ENCODE assay signal across 8 mouse cellular contexts in genomic region chr10:42579475-42580130, GRCm38 (mm10). TPM values are rescaled to one million over a fixed set of nuclear protein-coding genes. Genes with fewer than 3 reads are reported as not detected.
A peak's percentile ranks its signal among the peaks of the same experiment; 100 is the strongest.
DNase-seq lines count a peak whose midpoint lies in the region; ATAC-seq and TF ChIP-seq lines count a peak whose summit lies in the region.

No protein-coding gene starts in this region.

- peak; percentile 32; the same call in 1 of the 2 replicates for ATAC-seq in embryonic facial prominence, embryonic 12.5 days (ENCODE audit: insufficient number of reproducible peaks, insufficient read depth, low FRiP score, low TSS enrichment)
- 0 out of 2 replicates have a peak, but pooled peaks have one; percentile 48 for ATAC-seq in intestine, embryonic 14.5 days (replicated peaks; ENCODE audit: low FRiP score, low TSS enrichment, low read depth)
- no peak for ATAC-seq in neural tube, embryonic 15.5 days (ENCODE audit: low FRiP score)
- no peak for ATAC-seq in monocyte, adult 5-6 weeks (replicated peaks; ENCODE audit: insufficient number of reproducible peaks, low FRiP score, low TSS enrichment, poor library complexity, severe bottlenecking)
- ATAC-seq in erythroid progenitor cell, adult 5-6 weeks (replicated peaks; ENCODE audit: low FRiP score, poor library complexity, severe bottlenecking) = no peak

- intact Hi-C loops in left cerebral cortex, adult 2 months (cut with DNase I) = loop anchor here (5.0 kb wide), 2 partner anchors 162 to 283 kb away; partner anchors contain the start of gene Scml4
- intact Hi-C loops in left cerebral cortex, postnatal 36 days (cut with DNase I) = loop anchor here (5.0 kb wide), 1 partner anchor 77 kb away; the partner anchor contains the start of gene Snx3
- intact Hi-C loops in left cerebral cortex, postnatal 14 days (cut with DNase I) = loop anchor here (5.0 kb wide), 1 partner anchor 162 kb away; no protein-coding TSS in a partner anchor

- peak overlapping the region; percentile 23 for H3K4me3 ChIP-seq in left cerebral cortex, adult 2 months
- H3K4me3 ChIP-seq in embryonic facial prominence, embryonic 12.5 days = peak overlapping the region; percentile 20; the same call in 1 of the 2 replicates
- H3K4me3 ChIP-seq in intestine, embryonic 14.5 days (ENCODE audit: low read depth, low read length) = no peak overlapping the region
- H3K4me3 ChIP-seq in neural tube, embryonic 15.5 days (replicated peaks) = no peak overlapping the region

- peak overlapping the region; percentile 35 for H3K4me2 ChIP-seq in embryonic facial prominence, embryonic 12.5 days (replicated peaks)
- H3K4me2 ChIP-seq in intestine, embryonic 14.5 days (ENCODE audit: low read length) = no peak overlapping the region
- 0 out of 2 replicates have a peak overlapping the region, but pooled peaks have one; percentile 7 for H3K4me2 ChIP-seq in neural tube, embryonic 15.5 days

- WGBS in embryonic facial prominence, embryonic 12.5 days = under 1% methylated on average over 41 of the region's 41 CpGs
- under 1% methylated on average over 36 of the region's 41 CpGs for WGBS in intestine, embryonic 14.5 days
- under 1% methylated on average over 41 of the region's 41 CpGs for WGBS in neural tube, embryonic 15.5 days

- no peak overlapping the region for H3K9ac ChIP-seq in embryonic facial prominence, embryonic 12.5 days
- H3K9ac ChIP-seq in intestine, embryonic 14.5 days (ENCODE audit: low read length) = no peak overlapping the region
- H3K9ac ChIP-seq in neural tube, embryonic 15.5 days (replicated peaks) = no peak overlapping the region

- H3K27me3 ChIP-seq in embryonic facial prominence, embryonic 12.5 days = peaks cover 90% of the 10 kb centered on the region
- H3K27me3 ChIP-seq in intestine, embryonic 14.5 days (replicated peaks; ENCODE audit: control insufficient read depth, insufficient read depth, low read length) = peaks cover 100% of the 10 kb centered on the region
- peaks cover 95% of the 10 kb centered on the region for H3K27me3 ChIP-seq in neural tube, embryonic 15.5 days (replicated peaks)

- TF ChIP-seq CTCF in left cerebral cortex, adult 2 months (IDR thresholded peaks at IDR 0.05) = no peak

- H3K27ac ChIP-seq in left cerebral cortex, adult 2 months = peak overlapping the region; percentile 3; the same call in 1 of the 2 replicates
- no peak overlapping the region for H3K27ac ChIP-seq in embryonic facial prominence, embryonic 12.5 days
- H3K27ac ChIP-seq in intestine, embryonic 14.5 days (ENCODE audit: low read depth) = no peak overlapping the region
- no peak overlapping the region for H3K27ac ChIP-seq in neural tube, embryonic 15.5 days (replicated peaks)

- peaks cover 15% of the 10 kb centered on the region; the same call in 1 of the 2 replicates for H3K4me1 ChIP-seq in embryonic facial prominence, embryonic 12.5 days
- no peaks in the 10 kb centered on the region for H3K4me1 ChIP-seq in intestine, embryonic 14.5 days (replicated peaks; ENCODE audit: control insufficient read depth, insufficient read depth, low read length)
- H3K4me1 ChIP-seq in neural tube, embryonic 15.5 days = peaks cover 27% of the 10 kb centered on the region

- no peak for DNase-seq in left cerebral cortex, adult 2 months (ENCODE audit: extremely low spot score in 1 of 2, low spot score in 2 of 2)
- DNase-seq in left cerebral cortex, postnatal 36 days (ENCODE audit: low spot score in 2 of 2) = no peak
- no peak for DNase-seq in intestine, embryonic 14.5 days (ENCODE audit: low spot score)
- no peak for DNase-seq in left cerebral cortex, postnatal 14 days (ENCODE audit: low spot score in 2 of 2)

- H3K36me3 ChIP-seq in embryonic facial prominence, embryonic 12.5 days = no peaks in the 10 kb centered on the region; the same call in 1 of the 2 replicates
- H3K36me3 ChIP-seq in intestine, embryonic 14.5 days (ENCODE audit: control insufficient read depth, insufficient read depth, low read length) = no peaks in the 10 kb centered on the region
- no peaks in the 10 kb centered on the region for H3K36me3 ChIP-seq in neural tube, embryonic 15.5 days

- no peaks in the 10 kb centered on the region for H3K9me3 ChIP-seq in embryonic facial prominence, embryonic 12.5 days
- no peaks in the 10 kb centered on the region for H3K9me3 ChIP-seq in intestine, embryonic 14.5 days (ENCODE audit: control insufficient read depth, low read length)
- no peaks in the 10 kb centered on the region for H3K9me3 ChIP-seq in neural tube, embryonic 15.5 days (replicated peaks)

RNA-seq across cellular contexts. Expression of gene Nr2e1, which starts 3.8 kb away (rescaled TPM):
- 10 to 100 TPM; 10.9 to 14.1 TPM for total RNA-seq in left cerebral cortex, adult 2 months (2021)
- 10 to 100 TPM; 12.1 to 12.9 TPM for total RNA-seq in left cerebral cortex, postnatal 36 days (2021)
- polyA plus RNA-seq in embryonic facial prominence, embryonic 12.5 days (2016; fragmentation: Nextera tagmentation; extraction: Ambion mirVana) = 5.8 and 6.6 TPM in 2 replicates
- polyA plus RNA-seq in intestine, embryonic 14.5 days (2014; fragmentation: Nextera tagmentation; extraction: Ambion mirVana) = not detected in 2 replicates
- polyA plus RNA-seq in neural tube, embryonic 15.5 days (2015; fragmentation: Nextera tagmentation; extraction: Ambion mirVana) = not detected in 2 replicates
- not detected in 3 replicates for total RNA-seq in monocyte, adult 5-6 weeks (2017)
- 10 to 100 TPM; 11.0 to 13.8 TPM for total RNA-seq in left cerebral cortex, postnatal 14 days (2021)
- total RNA-seq in erythroid progenitor cell, adult 5-6 weeks (2015; ENCODE audit: low replicate concordance) = not detected in 2 replicates
- not detected in 2 replicates for total RNA-seq in erythroid progenitor cell, adult 5-6 weeks (2017; ENCODE audit: low replicate concordance)

RNA-seq across cellular contexts. Expression of gene Ostm1, which starts 4.0 kb away (rescaled TPM):
- 10 to 100 TPM; 47.0 to 52.3 TPM for total RNA-seq in left cerebral cortex, adult 2 months (2021)
- 10 to 100 TPM; 47.1 to 55.2 TPM for total RNA-seq in left cerebral cortex, postnatal 36 days (2021)
- 13.6 and 14.1 TPM in 2 replicates for polyA plus RNA-seq in embryonic facial prominence, embryonic 12.5 days (2016; fragmentation: Nextera tagmentation; extraction: Ambion mirVana)
- polyA plus RNA-seq in intestine, embryonic 14.5 days (2014; fragmentation: Nextera tagmentation; extraction: Ambion mirVana) = 13.0 and 13.7 TPM in 2 replicates
- 33.7 and 36.1 TPM in 2 replicates for polyA plus RNA-seq in neural tube, embryonic 15.5 days (2015; fragmentation: Nextera tagmentation; extraction: Ambion mirVana)
- total RNA-seq in monocyte, adult 5-6 weeks (2017) = 73.5 to 79.9 TPM (median 79.6 TPM) in 3 replicates
- 10 to 100 TPM; 46.8 to 48.8 TPM for total RNA-seq in left cerebral cortex, postnatal 14 days (2021)
- 7.9 and 15.5 TPM in 2 replicates for total RNA-seq in erythroid progenitor cell, adult 5-6 weeks (2015; ENCODE audit: low replicate concordance)
- total RNA-seq in erythroid progenitor cell, adult 5-6 weeks (2017; ENCODE audit: low replicate concordance) = 18.5 and 22.8 TPM in 2 replicates

Comparison
In these comparisons a context has a peak if more than half of its experiments do, and no peak if none do; other contexts are left out.
1. H3K4me3 ChIP-seq: peak in left cerebral cortex, adult 2 months (single experiment) and embryonic facial prominence, embryonic 12.5 days (single experiment); none in intestine, embryonic 14.5 days (single experiment) and neural tube, embryonic 15.5 days (single experiment).
2. ATAC-seq: peak in embryonic facial prominence, embryonic 12.5 days (single experiment) and intestine, embryonic 14.5 days (single experiment); none in neural tube, embryonic 15.5 days (single experiment), monocyte, adult 5-6 weeks (single experiment) and erythroid progenitor cell, adult 5-6 weeks (single experiment).
3. RNA of gene Nr2e1, which starts 3.8 kb away (total RNA-seq): 10.9 to 14.1 TPM in left cerebral cortex, adult 2 months, 11.0 to 13.8 TPM in left cerebral cortex, postnatal 14 days and 12.1 to 12.9 TPM in left cerebral cortex, postnatal 36 days; not detected in monocyte, adult 5-6 weeks and not detected in erythroid progenitor cell, adult 5-6 weeks; every median in the first group is over 10 times any median in the second.